Mouse (Mus musculus) heart, adult 9 months (tissue): ENCODE measurements at regions not wholly inside any gene's neighbourhood (a gene's known extent, or its start where the extent isn't known, plus 50 kb on each side); places are given as distances from the start of the nearest gene placed in this dataset.

Experiments
- DNase-seq, 2 experiments: peaks; one replicate each; pipeline ENCODE4 v3.0.0; 2022; ENCODE audit warnings: low spot score in 2 of 2

GRCm38 (mm10) chr10:17632959-17633674 is 89.9 kb upstream of the Cited2 start:
- no peak for DNase-seq

- DNase-seq: no peak
These were observed 77.7 kb upstream of the Cited2 start for GRCm38 (mm10) chr10:17645363-17645762.

- DNase-seq: no peak
These were observed 76.6 kb upstream of the Cited2 start for GRCm38 (mm10) chr10:17646391-17646790.

GRCm38 (mm10) chr10:17648077-17648476 is 74.9 kb upstream of the Cited2 start:
- DNase-seq: no peak

- no peak for DNase-seq
These were observed 71.8 kb upstream of the Cited2 start for GRCm38 (mm10) chr10:17650997-17651750.

- no peak for DNase-seq
These were observed 69.7 kb upstream of the Cited2 start for GRCm38 (mm10) chr10:17653325-17653724.

GRCm38 (mm10) chr10:17653785-17654184 is 69.2 kb upstream of the Cited2 start:
- DNase-seq: no peak

- no peak for DNase-seq
These were observed 68.6 kb upstream of the Cited2 start for GRCm38 (mm10) chr10:17654308-17654858.

GRCm38 (mm10) chr10:17655459-17656051 is 67.5 kb upstream of the Cited2 start:
- no peak for DNase-seq

GRCm38 (mm10) chr10:17656305-17656704 is 66.7 kb upstream of the Cited2 start:
- DNase-seq: no peak

GRCm38 (mm10) chr10:17656872-17657482 is 66.0 kb upstream of the Cited2 start:
- no peak for DNase-seq

- no peak for DNase-seq
These were observed 63.4 kb upstream of the Cited2 start for GRCm38 (mm10) chr10:17659575-17659974.

- peak in 1 of 2 experiments; percentile 50 for DNase-seq
These were observed 62.1 kb upstream of the Cited2 start for GRCm38 (mm10) chr10:17660836-17661452.

- no peak for DNase-seq
These were observed 56.9 kb upstream of the Cited2 start for GRCm38 (mm10) chr10:17666089-17666488.

- DNase-seq: no peak
These were observed 53.6 kb upstream of the Cited2 start for GRCm38 (mm10) chr10:17669401-17669800.
